Mouse (Mus musculus): Measurements from ENCODE around the gene Ddx43.
A peak's percentile ranks its signal among the peaks of the same experiment; 100 is the strongest.
"Not testable (repeated sequence)": the region's sequence is repeated elsewhere in the genome, so short reads cannot be mapped to it uniquely, and the experiment has no call there.

The Ddx43 gene

DNA sequence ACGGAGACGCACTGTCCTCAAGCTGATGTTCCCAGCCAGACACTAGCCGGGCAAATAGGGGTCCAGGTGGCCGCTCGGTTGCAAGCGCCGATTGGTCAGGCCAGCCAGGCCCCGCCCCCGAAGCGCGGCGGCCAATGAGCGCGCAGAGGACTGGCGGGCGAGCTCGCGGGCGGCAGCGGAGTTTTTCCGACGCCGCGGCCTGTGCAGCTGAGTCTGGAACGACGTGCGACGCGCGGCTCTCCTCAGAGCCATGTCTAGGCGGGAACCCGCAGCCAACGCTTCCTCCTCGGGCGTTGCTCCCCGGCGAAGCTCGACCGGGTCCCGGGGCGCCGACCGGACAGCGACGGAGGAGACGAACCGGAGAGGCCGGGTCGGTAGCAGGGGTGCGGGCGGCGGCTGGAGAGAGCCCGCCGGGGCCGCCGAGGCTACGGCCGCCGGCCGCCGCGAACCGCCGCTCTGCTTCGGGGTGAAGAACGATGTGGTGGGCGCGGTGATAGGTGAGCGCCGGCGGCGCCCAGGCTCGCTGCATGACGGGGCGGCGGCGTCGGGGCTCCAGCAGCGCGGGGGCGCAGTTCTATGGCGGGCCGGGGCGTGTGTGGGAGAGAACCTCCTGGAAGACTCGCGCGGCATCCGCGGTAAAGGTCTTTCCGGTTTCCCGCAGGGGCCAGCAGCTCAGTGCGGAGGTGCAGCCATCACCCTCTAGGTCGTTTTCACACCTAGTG is at the start of gene Ddx43:
TSS of gene Ddx43 (plus strand) at position 148 of the 722 bp plus-strand sequence.
- peaks cover 58% of the 10 kb centered on the region for H3K27me3 ChIP-seq (ENCODE audit: insufficient read depth, low read length)
- TF ChIP-seq NANOG (IDR thresholded peaks at IDR 0.05; ENCODE audit: borderline replicate concordance, low read length) (no peak), POU5F1 (IDR thresholded peaks at IDR 0.05; ENCODE audit: borderline replicate concordance, low read length) (no peak), CTCF (conservative IDR thresholded peaks at IDR 0.05; ENCODE audit: low read length) (no peak)
- peaks cover 37% of the 10 kb centered on the region for H3K4me1 ChIP-seq (replicated peaks; ENCODE audit: low read depth, low read length)
- peak within 1 kb of the TSS; percentile 84 for H3K4me3 ChIP-seq (replicated peaks; ENCODE audit: low read length)
- H3K36me3 ChIP-seq (ENCODE audit: insufficient read depth, low read length), result peaks cover 17% of the 10 kb centered on the region
- H3K9me3 ChIP-seq (ENCODE audit: low read length), result no peaks in the 10 kb centered on the region

DNA sequence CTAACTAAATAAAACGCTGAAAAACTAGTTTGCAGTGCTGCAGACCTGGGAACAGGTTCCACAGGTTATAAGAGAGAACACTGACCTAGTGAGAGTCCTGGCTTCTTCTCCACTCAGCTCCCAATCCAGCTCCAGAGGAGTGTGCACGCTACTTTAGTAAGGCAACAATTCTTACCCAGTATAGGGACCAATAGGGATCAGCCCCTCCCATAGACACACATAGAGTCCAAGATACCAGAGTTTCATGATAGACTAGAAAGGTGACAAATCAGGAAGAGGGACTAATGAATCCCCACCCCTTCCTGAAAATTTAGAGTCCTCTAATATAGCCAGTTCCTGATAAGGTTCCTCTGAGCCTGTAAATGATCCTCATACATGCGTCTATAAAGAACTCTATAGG is 48.6 kb upstream of the Ddx43 start:
- H3K4me1 ChIP-seq (replicated peaks; ENCODE audit: low read depth, low read length), result peaks cover 22% of the 10 kb centered on the region
- H3K27me3 ChIP-seq (ENCODE audit: insufficient read depth, low read length), result peaks cover 19% of the 10 kb centered on the region; the same call in 1 of the 2 replicates
- TF ChIP-seq CTCF (conservative IDR thresholded peaks at IDR 0.05; ENCODE audit: low read length) (no peak), POU5F1 (IDR thresholded peaks at IDR 0.05; ENCODE audit: borderline replicate concordance, low read length) (no peak), NANOG (IDR thresholded peaks at IDR 0.05; ENCODE audit: borderline replicate concordance, low read length) (no peak)
- no peak overlapping the region for H3K4me3 ChIP-seq (replicated peaks; ENCODE audit: low read length)
- H3K36me3 ChIP-seq (ENCODE audit: insufficient read depth, low read length), result no peaks in the 10 kb centered on the region
- H3K9me3 ChIP-seq (ENCODE audit: low read length), result no peaks in the 10 kb centered on the region

DNA sequence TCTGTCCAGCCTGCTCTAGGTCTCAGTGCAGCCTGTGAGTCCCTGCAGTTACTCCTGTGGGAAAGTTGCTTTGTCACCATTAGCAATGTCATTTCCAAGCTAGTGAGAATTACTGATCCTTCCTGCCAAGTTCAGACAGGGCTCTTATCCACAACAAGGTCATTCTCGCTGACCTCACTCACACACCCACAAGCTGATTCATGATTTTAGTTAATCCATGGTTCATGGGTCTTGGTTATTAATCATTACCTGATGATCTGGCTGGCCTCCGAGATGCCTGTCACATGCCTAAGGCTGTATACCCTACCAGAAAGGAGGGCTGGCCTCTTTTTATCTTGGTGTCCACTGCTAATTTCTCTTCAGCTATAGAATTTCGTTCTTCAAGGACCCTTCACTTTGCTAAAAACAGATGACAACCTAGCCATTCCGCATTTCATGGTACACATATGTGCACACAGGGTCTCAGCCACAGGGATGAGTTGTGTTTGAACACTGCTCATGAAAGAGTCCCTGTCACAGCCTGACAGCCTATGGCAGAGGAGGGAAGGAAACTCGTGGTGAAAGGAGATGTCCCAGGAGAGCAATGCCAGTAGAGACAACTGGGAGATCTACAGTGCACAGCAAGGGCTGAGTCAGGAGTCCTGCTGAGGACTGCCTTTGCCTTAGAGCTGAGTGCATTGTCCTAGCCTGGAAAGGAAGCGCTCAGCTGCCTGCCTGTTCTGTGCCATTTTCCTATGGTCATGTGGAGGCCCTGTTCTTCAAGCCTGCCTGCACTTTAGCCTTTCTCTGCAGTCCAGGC is 47.2 kb upstream of the Ddx43 start:
- not testable (repeated sequence) for H3K4me3 ChIP-seq (replicated peaks; ENCODE audit: low read length)
- peaks cover 23% of the 10 kb centered on the region for H3K4me1 ChIP-seq (replicated peaks; ENCODE audit: low read depth, low read length)

DNA sequence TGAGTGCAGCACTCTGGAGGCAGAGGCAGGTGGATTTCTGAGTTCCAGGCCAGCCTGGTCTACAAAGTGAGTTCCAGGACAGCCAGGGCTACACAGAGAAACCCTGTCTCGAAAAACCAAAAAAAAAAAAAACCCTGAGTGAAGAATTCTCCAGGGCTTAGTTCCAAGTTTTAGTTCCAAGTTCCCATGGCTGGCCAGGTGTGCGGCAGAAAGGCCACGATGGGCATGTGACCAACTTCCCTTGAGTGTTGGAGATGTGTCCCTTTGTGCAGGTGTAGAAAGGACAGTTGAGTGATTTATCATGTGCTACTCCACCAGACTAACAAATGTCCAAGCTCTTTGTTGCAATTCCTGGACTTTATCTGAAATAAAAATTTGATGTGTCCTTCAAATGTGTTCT is 46.4 kb upstream of the Ddx43 start:
- Histone ChIP-seq H3K4me1 (replicated peaks; ENCODE audit: low read depth, low read length) (peaks cover 23% of the 10 kb centered on the region), H3K27me3 (ENCODE audit: insufficient read depth, low read length) (peaks cover 21% of the 10 kb centered on the region; the same call in 1 of the 2 replicates)
- H3K4me3 ChIP-seq (replicated peaks; ENCODE audit: low read length); H3K36me3 ChIP-seq (ENCODE audit: insufficient read depth, low read length); H3K9me3 ChIP-seq (ENCODE audit: low read length): not testable (repeated sequence)

More for the DNA sequence above, 47.2 kb upstream of the Ddx43 start:
- not testable (repeated sequence) for H3K9me3 ChIP-seq (ENCODE audit: low read length); H3K36me3 ChIP-seq (ENCODE audit: insufficient read depth, low read length)
- H3K27me3 ChIP-seq (ENCODE audit: insufficient read depth, low read length), result peaks cover 21% of the 10 kb centered on the region; the same call in 1 of the 2 replicates

DNA sequence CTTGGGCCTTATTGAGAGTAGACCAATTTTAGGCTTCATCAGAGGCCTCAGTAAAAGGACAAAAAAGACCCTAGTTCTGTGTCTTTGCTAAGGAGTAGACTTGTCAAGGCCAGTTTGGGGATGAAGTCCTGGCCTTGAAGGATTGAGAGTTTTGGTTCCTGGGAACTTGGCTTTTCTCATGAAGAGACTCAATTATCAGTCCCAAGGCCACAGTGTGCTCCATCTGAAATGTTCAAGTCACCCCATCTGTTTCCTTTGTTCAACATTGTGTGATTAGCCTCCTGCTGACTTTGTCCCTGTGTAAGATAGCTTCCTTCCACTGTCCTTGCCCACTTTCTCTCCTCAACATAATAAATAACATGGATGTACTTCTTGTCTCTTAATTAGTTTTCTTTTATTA is 45.6 kb upstream of the Ddx43 start:
- H3K36me3 ChIP-seq (ENCODE audit: insufficient read depth, low read length); H3K4me3 ChIP-seq (replicated peaks; ENCODE audit: low read length); H3K9me3 ChIP-seq (ENCODE audit: low read length): not testable (repeated sequence)
- Histone ChIP-seq H3K4me1 (replicated peaks; ENCODE audit: low read depth, low read length) (peaks cover 19% of the 10 kb centered on the region), H3K27me3 (ENCODE audit: insufficient read depth, low read length) (peaks cover 21% of the 10 kb centered on the region; the same call in 1 of the 2 replicates)
- peak; percentile 58; the same call in 1 of the 2 replicates for TF ChIP-seq NANOG (IDR thresholded peaks at IDR 0.05; ENCODE audit: borderline replicate concordance, low read length)

GRCm38 (mm10) chr9:78351504-78352220 is 43.9 kb upstream of the Ddx43 start:
- Histone ChIP-seq H3K36me3 (ENCODE audit: insufficient read depth, low read length) (no peaks in the 10 kb centered on the region), H3K27me3 (ENCODE audit: insufficient read depth, low read length) (peaks cover 20% of the 10 kb centered on the region; the same call in 1 of the 2 replicates), H3K9me3 (ENCODE audit: low read length) (no peaks in the 10 kb centered on the region), H3K4me1 (replicated peaks; ENCODE audit: low read depth, low read length) (peaks cover 34% of the 10 kb centered on the region), H3K4me3 (replicated peaks; ENCODE audit: low read length) (no peak overlapping the region)
- TF ChIP-seq CTCF (conservative IDR thresholded peaks at IDR 0.05; ENCODE audit: low read length), result no peak
- TF ChIP-seq NANOG (IDR thresholded peaks at IDR 0.05; ENCODE audit: borderline replicate concordance, low read length), result no peak
- TF ChIP-seq POU5F1 (IDR thresholded peaks at IDR 0.05; ENCODE audit: borderline replicate concordance, low read length), result no peak

DNA sequence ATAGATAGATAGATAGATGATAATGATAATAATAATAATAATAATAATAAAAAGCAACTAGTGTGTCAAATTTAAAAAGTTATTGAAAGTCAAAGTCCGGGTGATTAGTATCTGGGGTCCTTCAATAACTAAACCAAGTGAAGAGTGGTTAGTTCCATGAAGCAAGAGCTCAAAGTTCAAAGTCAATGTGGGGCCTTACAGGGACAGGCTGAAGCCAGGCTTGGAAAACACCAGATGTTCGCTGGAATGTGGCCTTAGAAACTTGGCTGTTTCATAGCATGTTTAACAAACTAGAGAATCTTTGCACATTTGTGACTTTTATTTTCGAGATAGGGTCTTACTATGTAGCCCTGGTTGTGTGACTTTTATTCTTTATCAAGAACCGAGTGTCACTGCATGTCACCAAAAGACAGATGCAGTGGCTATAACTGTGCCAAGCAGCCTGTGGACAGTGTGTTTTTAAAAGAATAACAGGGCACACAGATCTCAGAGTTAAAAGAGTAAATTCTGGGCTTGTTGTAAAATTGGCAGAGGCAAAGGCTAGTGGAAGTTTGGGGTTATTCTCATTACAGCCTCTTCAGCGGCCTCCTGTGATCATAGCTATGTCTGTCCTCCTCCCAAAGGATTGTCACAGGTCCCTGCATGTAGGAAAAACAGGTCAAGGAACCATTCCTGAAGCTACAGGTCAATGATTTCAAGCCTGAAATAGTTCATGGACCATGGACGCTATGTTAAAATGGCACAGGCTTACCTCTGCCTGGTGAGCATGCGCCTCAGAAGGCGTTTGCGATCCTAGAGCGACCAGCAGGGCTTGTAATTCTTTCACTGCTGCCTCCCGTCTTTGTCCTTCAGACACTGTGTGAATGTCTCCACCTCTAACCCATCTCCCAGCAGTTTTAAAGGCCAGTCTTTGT is 40.7 kb upstream of the Ddx43 start:
- Histone ChIP-seq H3K27me3 (ENCODE audit: insufficient read depth, low read length) (0 out of 2 replicates have a peak, but pooled peaks cover 2% of the 10 kb centered on the region), H3K9me3 (ENCODE audit: low read length) (no peaks in the 10 kb centered on the region), H3K4me3 (replicated peaks; ENCODE audit: low read length) (no peak overlapping the region), H3K4me1 (replicated peaks; ENCODE audit: low read depth, low read length) (peaks cover 49% of the 10 kb centered on the region), H3K36me3 (ENCODE audit: insufficient read depth, low read length) (no peaks in the 10 kb centered on the region)
- TF ChIP-seq POU5F1 (IDR thresholded peaks at IDR 0.05; ENCODE audit: borderline replicate concordance, low read length) (no peak), NANOG (IDR thresholded peaks at IDR 0.05; ENCODE audit: borderline replicate concordance, low read length) (no peak), CTCF (conservative IDR thresholded peaks at IDR 0.05; ENCODE audit: low read length) (no peak)

DNA sequence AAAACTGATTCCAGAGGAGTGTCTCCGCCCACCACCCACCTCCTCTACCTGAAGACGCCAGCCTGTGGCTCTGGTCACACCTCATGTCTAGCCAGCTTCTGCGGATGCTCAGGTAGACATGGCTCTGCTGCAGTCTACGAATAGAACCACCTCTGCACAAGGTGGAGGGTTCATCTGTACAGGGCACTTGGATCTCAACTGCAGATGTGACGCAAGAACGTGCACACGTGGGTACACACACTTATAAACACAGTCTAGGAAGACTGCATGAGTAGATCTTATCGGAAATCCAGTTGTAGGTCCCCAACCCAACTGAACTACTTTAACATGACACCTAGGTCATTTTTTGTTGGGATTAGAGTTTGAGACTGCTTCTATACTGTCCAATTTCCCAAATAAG is 40.0 kb upstream of the Ddx43 start, which contains the start of gene Gsta2:
TSS of gene Gsta2 (minus strand) at position 178 of the 400 bp plus-strand sequence.
- no peaks in the 10 kb centered on the region for H3K36me3 ChIP-seq (ENCODE audit: insufficient read depth, low read length)
- no peak for TF ChIP-seq POU5F1 (IDR thresholded peaks at IDR 0.05; ENCODE audit: borderline replicate concordance, low read length)
- TF ChIP-seq NANOG (IDR thresholded peaks at IDR 0.05; ENCODE audit: borderline replicate concordance, low read length), result no peak
- TF ChIP-seq CTCF (conservative IDR thresholded peaks at IDR 0.05; ENCODE audit: low read length), result no peak
- 0 out of 2 replicates have a peak, but pooled peaks cover 2% of the 10 kb centered on the region for H3K27me3 ChIP-seq (ENCODE audit: insufficient read depth, low read length)

More for the DNA sequence above, 40.0 kb upstream of the Ddx43 start, which contains the start of gene Gsta2:
- Histone ChIP-seq H3K4me1 (replicated peaks; ENCODE audit: low read depth, low read length) (peaks cover 52% of the 10 kb centered on the region), H3K4me3 (replicated peaks; ENCODE audit: low read length) (no peak within 1 kb of the TSS), H3K9me3 (ENCODE audit: low read length) (no peaks in the 10 kb centered on the region)

All from E14TG2a.4 (cell line).